Mouse (Mus musculus) cerebellum, adult 2 months (tissue): ENCODE data around the gene Nop56. TPM values are rescaled to one million over a fixed set of nuclear protein-coding genes. Genes with fewer than 3 reads are reported as not detected.

Source experiments
- DNase-seq, 2 experiments: peaks; one replicate each; pipeline ENCODE4 v3.0.0; 2021
- H3K27ac ChIP-seq: fragments of 200-500 bp; 2 replicates; pipeline ENCODE4 v1.5.1; 2012; ENCODE audit warnings: low read length, control low read depth, inconsistent platforms; ENCODE audit not compliant: insufficient read depth
- H3K27me3 ChIP-seq: fragments of 200-500 bp; 2 replicates; pipeline ENCODE4 v1.6.1; 2012; ENCODE audit warnings: inconsistent platforms, mild to moderate bottlenecking, low read length, moderate library complexity; ENCODE audit not compliant: control insufficient read depth, insufficient read depth
- H3K4me1 ChIP-seq: fragments of 200-500 bp; 2 replicates; pipeline ENCODE4 v1.6.1; 2011; ENCODE audit warnings: low read length; ENCODE audit not compliant: control insufficient read depth, insufficient read depth
- H3K4me3 ChIP-seq: fragments of 200-500 bp; replicated peaks from 2 replicates; pipeline ENCODE3; 2011; ENCODE audit warnings: mild to moderate bottlenecking, low read depth, low read length, control low read depth; ENCODE audit not compliant: insufficient read depth
- CTCF ChIP-seq: fragments of 200-500 bp; IDR thresholded peaks from 2 replicates; pipeline ENCODE4 v1.5.1; 2011; ENCODE audit warnings: low read depth, mild to moderate bottlenecking, control low read depth, low read length, moderate library complexity, borderline replicate concordance; ENCODE audit not compliant: insufficient read depth
- POLR2A ChIP-seq: fragments of 200-500 bp; IDR thresholded peaks from 2 replicates; pipeline ENCODE4 v1.6.1; 2011; ENCODE audit warnings: low read length, control low read depth, borderline replicate concordance; ENCODE audit not compliant: insufficient read depth
- WGBS: fragments of 180-500 bp; shearing (Covaris S2); methylation state at CpG from one replicate; pipeline ENCODE4 v1.1.7; 2018; 5-methylcytosine and 5-hydroxymethylcytosine counted together
- polyA plus RNA-seq: library from polyadenylated mRNA; depleted of rRNA; stranded (reverse); fragments of >200 nt; gene quantifications from 2 replicates; pipeline ENCODE4 v1.2.3, GENCODE M21; 2012

Nop56 gene
- polyA plus RNA-seq, 1 experiment, result 145 TPM

- no peak for DNase-seq
- no peaks in the 10 kb centered on the region for H3K4me1 ChIP-seq
- H3K27me3 ChIP-seq, result no peaks in the 10 kb centered on the region
- TF ChIP-seq CTCF (no peak), POLR2A (no peak)
- no peak overlapping the region for H3K4me3 ChIP-seq
- H3K27ac ChIP-seq, result no peak overlapping the region
- 75% methylated on average over 7 of the region's 7 CpGs for WGBS
Measured at GRCm38 (mm10) chr2:130268074-130268473, 6.2 kb upstream of the Nop56 start.

DNA sequence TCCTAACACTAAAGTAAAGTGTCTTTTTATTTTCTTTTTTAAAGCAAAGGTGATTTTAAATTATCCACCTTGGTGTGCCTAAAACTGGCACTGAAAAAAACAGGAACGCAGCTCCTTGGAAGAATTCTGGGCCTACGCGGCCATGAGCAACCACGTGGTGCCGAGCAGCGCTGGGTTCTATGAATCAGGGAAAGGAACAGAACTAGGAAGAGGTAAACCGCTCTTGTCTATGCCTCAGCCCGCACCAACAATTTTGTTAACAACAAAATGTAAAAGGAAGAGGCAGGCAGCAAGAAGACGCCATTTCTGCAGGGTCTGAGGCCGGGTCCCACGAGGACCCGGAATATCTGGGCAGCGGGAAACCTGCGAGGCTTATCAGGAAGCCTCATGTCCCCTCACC, 498 bp upstream of the Nop56 start:
- 2% methylated on average over 14 of the region's 14 CpGs for WGBS
- no peak for DNase-seq
- TF ChIP-seq POLR2A, result no peak
- TF ChIP-seq CTCF, result no peak
- 0 out of 2 replicates have a peak, but pooled peaks cover 4% of the 10 kb centered on the region for H3K4me1 ChIP-seq
- no peaks in the 10 kb centered on the region for H3K27me3 ChIP-seq
- peak overlapping the region; percentile 81 for H3K27ac ChIP-seq
- H3K4me3 ChIP-seq, result peak overlapping the region; percentile 82

- Histone ChIP-seq H3K27me3 (no peaks in the 10 kb centered on the region), H3K4me1 (0 out of 2 replicates have a peak, but pooled peaks cover 4% of the 10 kb centered on the region), H3K27ac (no peak overlapping the region), H3K4me3 (peak overlapping the region; percentile 84)
- WGBS, result 2% methylated on average over 10 of the region's 10 CpGs
- TF ChIP-seq POLR2A (no peak), CTCF (no peak)
- peak in 1 of 2 experiments; percentile 28 for DNase-seq
Measured at GRCm38 (mm10) chr2:130274862-130275261, 632 bp downstream of the Nop56 start.

DNA sequence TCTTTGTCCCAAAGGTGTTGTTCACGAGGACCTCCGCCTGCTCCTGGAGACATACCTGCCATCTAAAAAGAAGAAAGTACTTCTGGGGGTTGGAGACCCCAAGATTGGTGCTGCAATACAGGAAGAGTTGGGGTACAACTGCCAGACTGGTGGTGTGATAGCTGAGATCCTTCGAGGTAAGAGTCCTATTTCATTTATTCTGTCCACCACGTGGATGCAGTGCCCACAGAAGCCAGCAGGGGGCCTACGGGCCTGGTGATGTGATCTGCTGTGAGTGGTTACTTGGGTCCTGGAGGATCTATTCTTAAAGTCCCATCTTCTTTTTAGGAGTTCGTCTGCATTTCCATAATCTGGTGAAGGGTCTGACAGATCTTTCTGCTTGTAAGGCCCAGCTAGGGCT, 1.4 kb downstream of the Nop56 start:
- H3K4me1 ChIP-seq, result 0 out of 2 replicates have a peak, but pooled peaks cover 7% of the 10 kb centered on the region
- no peaks in the 10 kb centered on the region for H3K27me3 ChIP-seq
- peak in 1 of 2 experiments; percentile 37 for DNase-seq
- WGBS, result 41% methylated on average over 6 of the region's 6 CpGs
- TF ChIP-seq POLR2A, result no peak
- TF ChIP-seq CTCF, result peak; percentile 51; the same call in 1 of the 2 replicates
- H3K27ac ChIP-seq, result no peak overlapping the region
- H3K4me3 ChIP-seq, result no peak overlapping the region

- DNase-seq, result no peak
- TF ChIP-seq CTCF (no peak), POLR2A (0 out of 2 replicates have a peak, but pooled peaks have one; percentile 11)
- 35% methylated on average over 8 of the region's 8 CpGs for WGBS
- no peak overlapping the region for H3K4me3 ChIP-seq
- H3K27ac ChIP-seq, result no peak overlapping the region
- no peaks in the 10 kb centered on the region for H3K27me3 ChIP-seq
- peaks cover 7% of the 10 kb centered on the region; the same call in 1 of the 2 replicates for H3K4me1 ChIP-seq
Measured at GRCm38 (mm10) chr2:130279600-130280091, 5.4 kb downstream of the Nop56 start.

GRCm38 (mm10) chr2:130280224-130280623, 6.0 kb downstream of the Nop56 start:
- Histone ChIP-seq H3K4me3 (no peak overlapping the region), H3K27me3 (no peaks in the 10 kb centered on the region), H3K4me1 (peaks cover 7% of the 10 kb centered on the region; the same call in 1 of the 2 replicates), H3K27ac (no peak overlapping the region)
- no peak for DNase-seq
- 36% methylated on average over 7 of the region's 7 CpGs for WGBS
- TF ChIP-seq POLR2A (no peak), CTCF (no peak)

GRCm38 (mm10) chr2:130280818-130281217, 6.6 kb downstream of the Nop56 start:
- no peak for DNase-seq
- Histone ChIP-seq H3K27ac (no peak overlapping the region), H3K4me3 (no peak overlapping the region), H3K4me1 (peaks cover 7% of the 10 kb centered on the region; the same call in 1 of the 2 replicates), H3K27me3 (no peaks in the 10 kb centered on the region)
- WGBS, result 12% methylated on average over 4 of the region's 4 CpGs
- no peak for TF ChIP-seq CTCF
- TF ChIP-seq POLR2A, result no peak

GRCm38 (mm10) chr2:130283854-130284654, 9.8 kb downstream of the Nop56 start, which contains the start of gene Idh3b:
TSS of gene Idh3b (minus strand) at chr2:130284547.
- H3K27me3 ChIP-seq, result no peaks in the 10 kb centered on the region
- peak within 1 kb of the TSS; percentile 75 for H3K27ac ChIP-seq
- H3K4me3 ChIP-seq, result peak within 1 kb of the TSS; percentile 88
- WGBS, result under 1% methylated on average over 51 of the region's 51 CpGs
- peak; percentile 91 to 92 for DNase-seq
- peaks cover 3% of the 10 kb centered on the region; the same call in 1 of the 2 replicates for H3K4me1 ChIP-seq
- TF ChIP-seq POLR2A (peak; percentile 96), CTCF (no peak)
